Mouse (Mus musculus): ENCODE data around the gene Tle6. TPM values are rescaled to one million over a fixed set of nuclear protein-coding genes. Genes with fewer than 3 reads are reported as not detected.
A peak's percentile ranks its signal among the peaks of the same experiment; 100 is the strongest.

Gene Tle6
- polyA plus RNA-seq, 1 experiment: 15.0 TPM

- peak overlapping the region; percentile 84 for H3K27ac ChIP-seq (ENCODE audit: insufficient read depth, low read length)
- no peaks in the 10 kb centered on the region for H3K36me3 ChIP-seq (ENCODE audit: control insufficient read depth, insufficient read depth, low read length, poor library complexity, severe bottlenecking)
- H3K4me1 ChIP-seq (ENCODE audit: control insufficient read depth, insufficient read depth, low read length): peaks cover 7% of the 10 kb centered on the region
- H3K9ac ChIP-seq (ENCODE audit: low read depth, poor library complexity, severe bottlenecking): peak overlapping the region; percentile 16; the same call in 1 of the 2 replicates
- TF ChIP-seq EP300 (IDR thresholded peaks at IDR 0.05; ENCODE audit: insufficient read depth, low read depth, low read length): peak; percentile 90; the same call in 1 of the 2 replicates
- TF ChIP-seq CTCF (IDR thresholded peaks at IDR 0.05; ENCODE audit: low read depth, low read length): no peak
- TF ChIP-seq POLR2A (IDR thresholded peaks at IDR 0.05; ENCODE audit: insufficient read depth, low read length): no peak
- H3K27me3 ChIP-seq (ENCODE audit: control insufficient read depth, insufficient read depth, low read length, poor library complexity, severe bottlenecking): no peaks in the 10 kb centered on the region
- H3K4me3 ChIP-seq (ENCODE audit: low read depth, low read length): peak overlapping the region; percentile 28
- no peaks in the 10 kb centered on the region for H3K9me3 ChIP-seq (replicated peaks; ENCODE audit: control insufficient read depth, insufficient read depth, low read length, poor library complexity, severe bottlenecking)
These were observed 14.6 kb upstream of the Tle6 start for GRCm38 (mm10) chr10:81615486-81615885.

GRCm38 (mm10) chr10:81612779-81613178, 11.9 kb upstream of the Tle6 start:
- Histone ChIP-seq H3K4me1 (ENCODE audit: control insufficient read depth, insufficient read depth, low read length) (peaks cover 6% of the 10 kb centered on the region), H3K9ac (ENCODE audit: low read depth, poor library complexity, severe bottlenecking) (no peak overlapping the region)

GRCm38 (mm10) chr10:81608308-81608707, 7.4 kb upstream of the Tle6 start:
- no peak overlapping the region for H3K4me3 ChIP-seq (ENCODE audit: low read depth, low read length)
- no peaks in the 10 kb centered on the region for H3K36me3 ChIP-seq (ENCODE audit: control insufficient read depth, insufficient read depth, low read length, poor library complexity, severe bottlenecking)
- no peaks in the 10 kb centered on the region for H3K4me1 ChIP-seq (ENCODE audit: control insufficient read depth, insufficient read depth, low read length)
- no peak overlapping the region for H3K9ac ChIP-seq (ENCODE audit: low read depth, poor library complexity, severe bottlenecking)
- no peaks in the 10 kb centered on the region for H3K9me3 ChIP-seq (replicated peaks; ENCODE audit: control insufficient read depth, insufficient read depth, low read length, poor library complexity, severe bottlenecking)
- H3K27ac ChIP-seq (ENCODE audit: insufficient read depth, low read length): no peak overlapping the region
- TF ChIP-seq CTCF (IDR thresholded peaks at IDR 0.05; ENCODE audit: low read depth, low read length) (peak; percentile 63), POLR2A (IDR thresholded peaks at IDR 0.05; ENCODE audit: insufficient read depth, low read length) (no peak)
- no peaks in the 10 kb centered on the region for H3K27me3 ChIP-seq (ENCODE audit: control insufficient read depth, insufficient read depth, low read length, poor library complexity, severe bottlenecking)

More at GRCm38 (mm10) chr10:81612779-81613178, 11.9 kb upstream of the Tle6 start:
- Histone ChIP-seq H3K36me3 (ENCODE audit: control insufficient read depth, insufficient read depth, low read length, poor library complexity, severe bottlenecking) (no peaks in the 10 kb centered on the region), H3K27ac (ENCODE audit: insufficient read depth, low read length) (no peak overlapping the region), H3K4me3 (ENCODE audit: low read depth, low read length) (no peak overlapping the region), H3K9me3 (replicated peaks; ENCODE audit: control insufficient read depth, insufficient read depth, low read length, poor library complexity, severe bottlenecking) (no peaks in the 10 kb centered on the region), H3K27me3 (ENCODE audit: control insufficient read depth, insufficient read depth, low read length, poor library complexity, severe bottlenecking) (no peaks in the 10 kb centered on the region)
- no peak for TF ChIP-seq EP300 (IDR thresholded peaks at IDR 0.05; ENCODE audit: insufficient read depth, low read depth, low read length)
- no peak for TF ChIP-seq POLR2A (IDR thresholded peaks at IDR 0.05; ENCODE audit: insufficient read depth, low read length)
- no peak for TF ChIP-seq CTCF (IDR thresholded peaks at IDR 0.05; ENCODE audit: low read depth, low read length)

GRCm38 (mm10) chr10:81605974-81606751, 5.3 kb upstream of the Tle6 start, which contains the start of gene BC025920:
TSS of gene BC025920 (plus strand) at chr10:81606270.
- H3K4me3 ChIP-seq (ENCODE audit: low read depth, low read length): peak within 1 kb of the TSS; percentile 100
- H3K36me3 ChIP-seq (ENCODE audit: control insufficient read depth, insufficient read depth, low read length, poor library complexity, severe bottlenecking): no peaks in the 10 kb centered on the region
- H3K27ac ChIP-seq (ENCODE audit: insufficient read depth, low read length): peak within 1 kb of the TSS; percentile 97
- H3K27me3 ChIP-seq (ENCODE audit: control insufficient read depth, insufficient read depth, low read length, poor library complexity, severe bottlenecking): no peaks in the 10 kb centered on the region
- H3K9me3 ChIP-seq (replicated peaks; ENCODE audit: control insufficient read depth, insufficient read depth, low read length, poor library complexity, severe bottlenecking): no peaks in the 10 kb centered on the region
- H3K4me1 ChIP-seq (ENCODE audit: control insufficient read depth, insufficient read depth, low read length): no peaks in the 10 kb centered on the region
- peak within 1 kb of the TSS; percentile 50 for H3K9ac ChIP-seq (ENCODE audit: low read depth, poor library complexity, severe bottlenecking)
- peak; percentile 25; the same call in 1 of the 2 replicates for TF ChIP-seq EP300 (IDR thresholded peaks at IDR 0.05; ENCODE audit: insufficient read depth, low read depth, low read length)
- no peak for TF ChIP-seq CTCF (IDR thresholded peaks at IDR 0.05; ENCODE audit: low read depth, low read length)
- TF ChIP-seq POLR2A (IDR thresholded peaks at IDR 0.05; ENCODE audit: insufficient read depth, low read length): peak; percentile 51

- TF ChIP-seq EP300 (IDR thresholded peaks at IDR 0.05; ENCODE audit: insufficient read depth, low read depth, low read length) (no peak), POLR2A (IDR thresholded peaks at IDR 0.05; ENCODE audit: insufficient read depth, low read length) (no peak), CTCF (IDR thresholded peaks at IDR 0.05; ENCODE audit: low read depth, low read length) (no peak)
- no peaks in the 10 kb centered on the region for H3K4me1 ChIP-seq (ENCODE audit: control insufficient read depth, insufficient read depth, low read length)
These were observed 4.7 kb upstream of the Tle6 start for GRCm38 (mm10) chr10:81605666-81605973.

GRCm38 (mm10) chr10:81604968-81605665, 4.2 kb upstream of the Tle6 start:
- Histone ChIP-seq H3K4me3 (ENCODE audit: low read depth, low read length) (peak overlapping the region; percentile 67), H3K4me1 (ENCODE audit: control insufficient read depth, insufficient read depth, low read length) (no peaks in the 10 kb centered on the region), H3K9ac (ENCODE audit: low read depth, poor library complexity, severe bottlenecking) (peak overlapping the region; percentile 34), H3K36me3 (ENCODE audit: control insufficient read depth, insufficient read depth, low read length, poor library complexity, severe bottlenecking) (no peaks in the 10 kb centered on the region), H3K27ac (ENCODE audit: insufficient read depth, low read length) (peak overlapping the region; percentile 19; the same call in 1 of the 2 replicates), H3K27me3 (ENCODE audit: control insufficient read depth, insufficient read depth, low read length, poor library complexity, severe bottlenecking) (no peaks in the 10 kb centered on the region), H3K9me3 (replicated peaks; ENCODE audit: control insufficient read depth, insufficient read depth, low read length, poor library complexity, severe bottlenecking) (no peaks in the 10 kb centered on the region)
- TF ChIP-seq CTCF (IDR thresholded peaks at IDR 0.05; ENCODE audit: low read depth, low read length) (peak; percentile 88), EP300 (IDR thresholded peaks at IDR 0.05; ENCODE audit: insufficient read depth, low read depth, low read length) (0 out of 2 replicates have a peak, but pooled peaks have one; percentile 33), POLR2A (IDR thresholded peaks at IDR 0.05; ENCODE audit: insufficient read depth, low read length) (no peak)

More at GRCm38 (mm10) chr10:81605666-81605973, 4.7 kb upstream of the Tle6 start:
- H3K27ac ChIP-seq (ENCODE audit: insufficient read depth, low read length): peak overlapping the region; percentile 19
- no peaks in the 10 kb centered on the region for H3K36me3 ChIP-seq (ENCODE audit: control insufficient read depth, insufficient read depth, low read length, poor library complexity, severe bottlenecking)
- H3K9ac ChIP-seq (ENCODE audit: low read depth, poor library complexity, severe bottlenecking): peak overlapping the region; percentile 34
- no peaks in the 10 kb centered on the region for H3K27me3 ChIP-seq (ENCODE audit: control insufficient read depth, insufficient read depth, low read length, poor library complexity, severe bottlenecking)
- H3K9me3 ChIP-seq (replicated peaks; ENCODE audit: control insufficient read depth, insufficient read depth, low read length, poor library complexity, severe bottlenecking): no peaks in the 10 kb centered on the region
- H3K4me3 ChIP-seq (ENCODE audit: low read depth, low read length): peak overlapping the region; percentile 67

Data from ES-Bruce4 (cell line).